Mouse (Mus musculus) ES-Bruce4 (cell line): ENCODE measurements around the gene Krtcap2.

Source experiments
- CTCF ChIP-seq: IDR thresholded peaks from one replicate; pipeline ENCODE4 v1.8.1; 2011; ENCODE audit warnings: low read depth, low read length
- EP300 ChIP-seq: IDR thresholded peaks from 2 replicates; pipeline ENCODE4 v1.6.1; 2011; ENCODE audit warnings: low read depth, low read length; ENCODE audit not compliant: insufficient read depth
- POLR2A ChIP-seq: IDR thresholded peaks from one replicate; pipeline ENCODE4 v1.8.1; 2011; ENCODE audit warnings: low read length; ENCODE audit not compliant: insufficient read depth

DNA sequence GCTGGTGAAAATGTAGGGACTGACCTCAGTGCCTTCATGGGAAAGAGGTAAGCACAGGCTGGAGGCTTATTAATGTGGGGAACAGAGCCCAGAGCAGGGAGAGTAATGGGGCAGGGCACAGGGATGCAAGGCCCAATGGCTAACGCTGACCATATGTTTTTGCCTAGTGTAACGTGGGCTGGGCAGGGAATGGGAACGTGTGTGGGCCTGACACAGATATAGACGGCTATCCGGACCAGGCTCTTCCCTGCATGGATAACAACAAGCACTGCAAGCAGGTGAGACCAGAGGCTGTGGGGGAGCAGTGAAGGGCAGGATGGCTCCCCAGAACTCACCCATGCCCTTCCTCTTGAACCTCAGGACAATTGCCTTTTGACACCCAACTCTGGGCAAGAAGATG is 24.6 kb upstream of the Krtcap2 start:
- no peak for TF ChIP-seq CTCF
- TF ChIP-seq POLR2A, result no peak
- TF ChIP-seq EP300, result no peak
